Mouse (Mus musculus) lung, postnatal 10 days (tissue): ENCODE results near the gene Gm12355.

Experiments used
- DNase-seq: peaks from one replicate; pipeline ENCODE4 v3.0.0; 2021

The Gm12355 gene

GRCm38 (mm10) chr11:98581286-98582029 lies 44.0 kb downstream of the Gm12355 start:
- no peak for DNase-seq

GRCm38 (mm10) chr11:98580301-98581121 lies 45.0 kb downstream of the Gm12355 start:
- DNase-seq = no peak

GRCm38 (mm10) chr11:98577776-98578175 lies 47.7 kb downstream of the Gm12355 start:
- DNase-seq = no peak
